Mouse (Mus musculus) kidney, embryonic 14.5 days (tissue): ENCODE measurements at regions not wholly inside any gene's neighbourhood (a gene's known extent, or its start where the extent isn't known, plus 50 kb on each side); places are given as distances from the start of the nearest gene placed in this dataset.

Source experiments
- ATAC-seq: fragments of 200-750 bp; cut with Nextera tagmentation; 2 replicates; pipeline ENCODE4 v1.8.0; 2017; ENCODE audit warnings: moderate number of reproducible peaks, mild to moderate bottlenecking, moderate TSS enrichment, moderate library complexity; ENCODE audit not compliant: low FRiP score, low TSS enrichment
- H3K27ac ChIP-seq: fragments of 300-500 bp; sonication (generic); 2 replicates; pipeline ENCODE4 v1.5.1; 2014; ENCODE audit warnings: low read depth, mild to moderate bottlenecking, low read length, moderate library complexity, mixed read lengths
- H3K27me3 ChIP-seq: fragments of 300-500 bp; sonication (generic); 2 replicates; pipeline ENCODE4 v1.6.1; 2014; ENCODE audit warnings: mild to moderate bottlenecking, low read length; ENCODE audit not compliant: control insufficient read depth, insufficient read depth
- H3K36me3 ChIP-seq: fragments of 300-500 bp; sonication (generic); 2 replicates; pipeline ENCODE4 v1.6.1; 2014; ENCODE audit warnings: low read length, mixed read lengths; ENCODE audit not compliant: control insufficient read depth, insufficient read depth
- H3K4me1 ChIP-seq: fragments of 300-500 bp; sonication (generic); 2 replicates; pipeline ENCODE4 v1.6.1; 2014; ENCODE audit warnings: low read length, mixed read lengths; ENCODE audit not compliant: control insufficient read depth, insufficient read depth
- H3K4me2 ChIP-seq: fragments of 300-500 bp; sonication (generic); replicated peaks from 2 replicates; pipeline ENCODE4 v1.6.1; 2014; ENCODE audit warnings: low read depth, mild to moderate bottlenecking, low read length
- H3K4me3 ChIP-seq: fragments of 300-500 bp; sonication (generic); 2 replicates; pipeline ENCODE4 v1.5.1; 2014; ENCODE audit warnings: mild to moderate bottlenecking, low read length
- H3K9ac ChIP-seq: fragments of 300-500 bp; sonication (generic); 2 replicates; pipeline ENCODE4 v1.6.1; 2014; ENCODE audit warnings: low read depth, mild to moderate bottlenecking, low read length, moderate library complexity
- H3K9me3 ChIP-seq: fragments of 300-500 bp; sonication (generic); 2 replicates; pipeline ENCODE4 v1.6.1; 2016; ENCODE audit warnings: low read length; ENCODE audit not compliant: control insufficient read depth
- WGBS: fragments of 180-500 bp; shearing (Covaris S2); extraction: QIAGEN DNeasy Blood & Tissue Kit; methylation state at CpG from one replicate; pipeline ENCODE4 v1.1.7; 2014; 5-methylcytosine and 5-hydroxymethylcytosine counted together

GRCm38 (mm10) chr1:152313480-152313879 lies 73.0 kb downstream of the Tsen15 start:
- Histone ChIP-seq H3K27ac (no peak overlapping the region), H3K9me3 (no peaks in the 10 kb centered on the region), H3K4me1 (no peaks in the 10 kb centered on the region), H3K36me3 (no peaks in the 10 kb centered on the region), H3K27me3 (no peaks in the 10 kb centered on the region), H3K4me3 (no peak overlapping the region), H3K4me2 (no peak overlapping the region), H3K9ac (no peak overlapping the region)
- 70% methylated on average over 2 of the region's 2 CpGs for WGBS
- no peak for ATAC-seq

DNA sequence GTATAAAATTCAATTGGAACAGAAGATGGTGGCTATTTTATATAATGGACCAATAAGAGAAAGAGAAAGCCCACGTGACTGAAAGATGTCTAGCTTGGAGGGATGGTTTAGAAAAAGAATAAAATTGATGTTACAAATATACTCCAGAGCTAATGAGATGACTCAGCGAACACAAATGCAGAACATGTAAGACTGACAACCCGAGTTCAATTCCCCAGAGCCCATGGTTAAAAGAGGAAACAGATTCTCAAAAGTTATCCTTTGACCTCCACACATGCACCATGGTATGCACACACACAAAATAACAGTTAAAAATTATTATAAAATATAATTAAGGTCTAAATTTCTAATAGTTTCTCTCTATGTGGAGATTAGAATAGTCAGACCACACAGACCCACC lies 81.0 kb downstream of the Tsen15 start:
- Histone ChIP-seq H3K4me3 (no peak overlapping the region), H3K4me1 (no peaks in the 10 kb centered on the region), H3K36me3 (no peaks in the 10 kb centered on the region), H3K27ac (no peak overlapping the region), H3K9me3 (no peaks in the 10 kb centered on the region), H3K9ac (no peak overlapping the region), H3K4me2 (no peak overlapping the region), H3K27me3 (no peaks in the 10 kb centered on the region)
- 90% methylated on average over 3 of the region's 3 CpGs for whole genome bisulfite sequencing
- no peak for ATAC-seq

- Histone ChIP-seq H3K9ac (no peak overlapping the region), H3K36me3 (no peaks in the 10 kb centered on the region), H3K27ac (no peak overlapping the region), H3K4me2 (no peak overlapping the region), H3K9me3 (no peaks in the 10 kb centered on the region), H3K4me3 (no peak overlapping the region), H3K4me1 (no peaks in the 10 kb centered on the region), H3K27me3 (no peaks in the 10 kb centered on the region)
- WGBS = 80% methylated on average over 14 of the region's 14 CpGs
- no peak for ATAC-seq
Measured at GRCm38 (mm10) chr1:152304487-152305130, 81.9 kb downstream of the Tsen15 start.

DNA sequence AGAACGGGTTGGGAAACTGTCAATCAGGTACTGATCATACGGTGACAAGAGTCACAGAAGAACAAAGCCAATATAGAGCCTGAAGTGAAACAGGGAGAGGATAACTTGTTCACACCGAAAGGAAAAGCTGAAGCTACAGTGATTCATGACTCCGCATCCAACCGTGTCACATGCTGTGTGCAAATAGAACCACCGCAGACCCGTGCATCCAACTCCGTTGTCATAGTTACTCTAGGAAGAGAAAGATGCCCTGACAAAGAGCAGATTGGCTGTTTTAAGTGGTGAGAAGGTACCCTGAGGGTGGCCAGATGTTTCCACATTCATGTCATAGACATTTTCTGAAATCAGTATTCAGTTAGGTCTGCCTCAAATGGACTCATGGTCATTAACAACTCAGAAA lies 85.1 kb downstream of the Tsen15 start:
- no peak overlapping the region for H3K4me3 ChIP-seq
- H3K27ac ChIP-seq = no peak overlapping the region
- H3K9ac ChIP-seq = no peak overlapping the region
- 90% methylated on average over 8 of the region's 8 CpGs for WGBS
- no peaks in the 10 kb centered on the region for H3K27me3 ChIP-seq
- H3K4me2 ChIP-seq = no peak overlapping the region
- H3K9me3 ChIP-seq = no peaks in the 10 kb centered on the region
- H3K4me1 ChIP-seq = no peaks in the 10 kb centered on the region
- ATAC-seq = no peak
- H3K36me3 ChIP-seq = no peaks in the 10 kb centered on the region

GRCm38 (mm10) chr1:152292196-152292736 lies 94.2 kb downstream of the Tsen15 start:
- Histone ChIP-seq H3K9ac (no peak overlapping the region), H3K4me2 (no peak overlapping the region), H3K9me3 (no peaks in the 10 kb centered on the region), H3K27me3 (no peaks in the 10 kb centered on the region), H3K4me1 (no peaks in the 10 kb centered on the region), H3K36me3 (no peaks in the 10 kb centered on the region), H3K27ac (no peak overlapping the region), H3K4me3 (no peak overlapping the region)
- WGBS = 83% methylated on average over 9 of the region's 9 CpGs
- ATAC-seq = no peak

GRCm38 (mm10) chr1:152290768-152291167 lies 95.7 kb downstream of the Tsen15 start:
- Histone ChIP-seq H3K4me1 (no peaks in the 10 kb centered on the region), H3K4me2 (no peak overlapping the region), H3K36me3 (no peaks in the 10 kb centered on the region), H3K4me3 (no peak overlapping the region), H3K9ac (no peak overlapping the region), H3K9me3 (no peaks in the 10 kb centered on the region), H3K27me3 (no peaks in the 10 kb centered on the region), H3K27ac (no peak overlapping the region)
- ATAC-seq = peak; percentile 59; the same call in 1 of the 2 replicates
- 32% methylated on average over 7 of the region's 7 CpGs for WGBS

- Histone ChIP-seq H3K9me3 (no peaks in the 10 kb centered on the region), H3K27ac (no peak overlapping the region), H3K9ac (no peak overlapping the region), H3K4me2 (no peak overlapping the region), H3K4me3 (no peak overlapping the region), H3K36me3 (no peaks in the 10 kb centered on the region), H3K4me1 (no peaks in the 10 kb centered on the region), H3K27me3 (no peaks in the 10 kb centered on the region)
- ATAC-seq = no peak
- 60% methylated on average over 15 of the region's 15 CpGs for WGBS
Measured at GRCm38 (mm10) chr1:152287566-152288490, 98.7 kb downstream of the Tsen15 start.

- ATAC-seq = no peak
- Histone ChIP-seq H3K9me3 (no peaks in the 10 kb centered on the region), H3K4me3 (no peak overlapping the region), H3K4me2 (no peak overlapping the region), H3K36me3 (no peaks in the 10 kb centered on the region), H3K27me3 (no peaks in the 10 kb centered on the region), H3K4me1 (no peaks in the 10 kb centered on the region), H3K27ac (no peak overlapping the region), H3K9ac (no peak overlapping the region)
- 74% methylated on average over 8 of the region's 8 CpGs for WGBS
Measured at GRCm38 (mm10) chr1:152286677-152287076, 99.8 kb downstream of the Tsen15 start.

DNA sequence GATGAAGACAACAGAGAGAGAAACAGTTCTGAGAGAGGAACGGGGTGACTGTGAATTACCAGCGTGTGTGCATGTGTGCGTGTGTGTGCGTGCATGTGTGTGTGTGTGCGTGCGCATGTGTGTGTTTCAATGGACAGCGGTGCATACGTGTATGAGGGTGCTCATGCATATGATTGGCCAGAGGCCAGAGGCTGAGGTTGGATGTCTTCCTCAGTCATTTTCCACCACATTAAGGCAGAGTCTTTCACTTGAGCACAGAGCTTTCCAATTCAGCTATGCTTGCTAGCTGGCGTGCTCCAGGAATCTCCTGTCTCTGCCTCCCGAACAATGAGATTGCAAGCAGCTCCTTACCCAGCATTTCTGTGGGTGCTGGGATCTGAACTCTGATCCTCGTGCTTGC lies 104.4 kb downstream of the Tsen15 start:
- no peak overlapping the region for H3K4me3 ChIP-seq
- H3K4me1 ChIP-seq = no peaks in the 10 kb centered on the region
- no peak overlapping the region for H3K9ac ChIP-seq
- WGBS = 95% methylated on average over 11 of the region's 11 CpGs
- H3K36me3 ChIP-seq = no peaks in the 10 kb centered on the region
- H3K27me3 ChIP-seq = no peaks in the 10 kb centered on the region
- H3K27ac ChIP-seq = no peak overlapping the region
- no peak for ATAC-seq
- H3K9me3 ChIP-seq = no peaks in the 10 kb centered on the region
- no peak overlapping the region for H3K4me2 ChIP-seq
